Mouse (Mus musculus) kidney, postnatal 0 days (tissue): Measurements from ENCODE around the gene Gpr3. TPM values are rescaled to one million over a fixed set of nuclear protein-coding genes. Genes with fewer than 3 reads are reported as not detected.

Experiments
- ATAC-seq: fragments of 200-750 bp; cut with Nextera tagmentation; replicated peaks from 2 replicates; pipeline ENCODE4 v1.8.0; 2017; ENCODE audit warnings: low read depth, moderate number of reproducible peaks, moderate TSS enrichment, moderate library complexity; ENCODE audit not compliant: low FRiP score
- DNase-seq: peaks from one replicate; pipeline ENCODE4 v3.0.0-alpha.2; 2016; ENCODE audit warnings: low spot score
- H3K27ac ChIP-seq: fragments of 300-500 bp; sonication (generic); 2 replicates; pipeline ENCODE4 v1.5.1; 2014; ENCODE audit warnings: mild to moderate bottlenecking
- H3K27me3 ChIP-seq: fragments of 300-500 bp; sonication (generic); 2 replicates; pipeline ENCODE4 v1.6.1; 2014; ENCODE audit warnings: low read length, mixed read lengths; ENCODE audit not compliant: insufficient read depth
- H3K36me3 ChIP-seq: fragments of 300-500 bp; sonication (generic); 2 replicates; pipeline ENCODE4 v1.6.1; 2014; ENCODE audit warnings: low read length, mixed read lengths; ENCODE audit not compliant: insufficient read depth
- H3K4me1 ChIP-seq: fragments of 300-500 bp; sonication (generic); replicated peaks from 2 replicates; pipeline ENCODE4 v1.6.1; 2014; ENCODE audit warnings: antibody characterized with exemption, low read length, mixed read lengths; ENCODE audit not compliant: insufficient read depth
- H3K4me2 ChIP-seq: fragments of 300-500 bp; sonication (generic); 2 replicates; pipeline ENCODE4 v1.6.1; 2014; ENCODE audit warnings: mild to moderate bottlenecking, low read length, moderate library complexity, mixed read lengths
- H3K4me3 ChIP-seq: fragments of 300-500 bp; sonication (generic); replicated peaks from 2 replicates; pipeline ENCODE4 v1.5.1; 2014; ENCODE audit warnings: low read depth, low read length
- H3K9ac ChIP-seq: fragments of 300-500 bp; sonication (generic); 2 replicates; pipeline ENCODE4 v1.6.1; 2014; ENCODE audit warnings: low read depth, low read length
- H3K9me3 ChIP-seq: fragments of 300-500 bp; sonication (generic); replicated peaks from 2 replicates; pipeline ENCODE4 v1.6.1; 2016; ENCODE audit warnings: low read length, inconsistent platforms, mixed read lengths
- CTCF ChIP-seq: IDR thresholded peaks from 2 replicates; pipeline ENCODE4 v1.5.1; 2016; ENCODE audit warnings: antibody characterized with exemption, low read depth, mild to moderate bottlenecking, moderate library complexity
- whole genome bisulfite sequencing: fragments of 180-500 bp; shearing (Covaris S2); extraction: QIAGEN DNeasy Blood & Tissue Kit; methylation state at CpG from one replicate; pipeline ENCODE4 v1.1.7; 2014; 5-methylcytosine and 5-hydroxymethylcytosine counted together
- polyA plus RNA-seq: library from polyadenylated mRNA; unstranded; fragments of >200 nt; fragmentation: Nextera tagmentation; extraction: Ambion mirVana; gene quantifications from 2 replicates; pipeline ENCODE4 v1.2.1, GENCODE M21; 2015

Gene Gpr3
- polyA plus RNA-seq, 1 experiment from 2014 or later: 0.54 TPM

DNA sequence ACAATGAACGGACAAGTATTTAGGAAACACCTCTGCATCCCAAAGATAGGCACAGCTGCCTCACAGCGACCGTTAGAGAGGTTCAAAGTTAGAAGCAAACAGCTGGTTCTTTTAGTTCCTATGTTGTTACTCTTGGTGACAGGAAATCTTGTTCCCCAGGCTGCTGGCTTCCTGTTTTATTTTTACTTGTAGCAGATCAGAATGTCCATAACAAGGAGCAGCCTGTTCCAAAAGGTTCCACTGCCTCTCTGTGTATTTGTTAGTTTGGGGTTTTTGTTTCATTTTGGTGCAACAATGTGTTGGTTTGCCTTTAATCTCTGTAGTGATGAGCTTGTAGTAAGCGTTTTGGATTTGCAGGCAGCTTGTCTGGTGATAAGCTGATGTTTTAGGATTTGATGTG, 38.0 kb downstream of the Gpr3 start:
- Histone ChIP-seq H3K4me3 (no peak overlapping the region), H3K36me3 (peaks cover 16% of the 10 kb centered on the region; the same call in 1 of the 2 replicates), H3K4me1 (peaks cover 21% of the 10 kb centered on the region), H3K4me2 (peak overlapping the region; percentile 33), H3K9me3 (no peaks in the 10 kb centered on the region), H3K27me3 (no peaks in the 10 kb centered on the region), H3K9ac (no peak overlapping the region), H3K27ac (peak overlapping the region; percentile 78)
- ATAC-seq (no peak), DNase-seq (peak; percentile 92)
- no peak for TF ChIP-seq CTCF
- 31% methylated on average over 4 of the region's 4 CpGs for WGBS

GRCm38 (mm10) chr4:133172451-133172850, 39.9 kb downstream of the Gpr3 start:
- DNase-seq: no peak
- Histone ChIP-seq H3K4me3 (no peak overlapping the region), H3K9me3 (no peaks in the 10 kb centered on the region), H3K36me3 (peaks cover 8% of the 10 kb centered on the region; the same call in 1 of the 2 replicates), H3K9ac (no peak overlapping the region), H3K4me1 (peaks cover 21% of the 10 kb centered on the region), H3K27ac (no peak overlapping the region), H3K4me2 (no peak overlapping the region), H3K27me3 (no peaks in the 10 kb centered on the region)
- 80% methylated on average over 4 of the region's 4 CpGs for WGBS
- no peak for ATAC-seq
- TF ChIP-seq CTCF: no peak

GRCm38 (mm10) chr4:133170616-133171015, 41.7 kb downstream of the Gpr3 start:
- Histone ChIP-seq H3K36me3 (no peaks in the 10 kb centered on the region), H3K9me3 (no peaks in the 10 kb centered on the region), H3K4me1 (peaks cover 10% of the 10 kb centered on the region), H3K4me2 (no peak overlapping the region), H3K27me3 (no peaks in the 10 kb centered on the region), H3K27ac (no peak overlapping the region), H3K9ac (no peak overlapping the region), H3K4me3 (no peak overlapping the region)
- TF ChIP-seq CTCF: no peak
- no peak for ATAC-seq
- no peak for DNase-seq

DNA sequence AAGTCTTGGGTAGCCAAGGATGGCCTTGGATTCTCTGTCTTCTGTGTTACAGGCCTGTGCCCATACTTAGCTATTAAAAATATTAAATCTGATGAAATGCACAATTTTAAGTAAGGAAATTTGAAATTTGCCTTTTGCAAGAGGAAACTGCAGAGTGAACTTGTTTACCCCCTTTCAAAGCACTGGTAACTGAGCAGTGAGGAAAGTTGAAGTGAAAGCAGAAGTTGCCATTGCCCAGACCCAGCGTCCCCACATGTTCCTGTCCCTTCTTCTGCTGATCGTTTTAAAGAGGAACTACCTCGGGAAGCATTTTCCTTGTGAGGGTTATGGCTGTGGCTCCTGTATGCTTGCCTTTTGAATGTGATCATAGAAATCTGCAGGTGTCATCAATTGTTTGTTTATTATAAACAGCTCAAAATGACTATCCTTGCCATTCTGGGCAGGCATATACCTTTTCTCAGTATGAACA, 42.2 kb downstream of the Gpr3 start:
- ATAC-seq: no peak
- Histone ChIP-seq H3K27me3 (no peaks in the 10 kb centered on the region), H3K36me3 (peaks cover 3% of the 10 kb centered on the region; the same call in 1 of the 2 replicates), H3K4me2 (no peak overlapping the region), H3K4me3 (no peak overlapping the region), H3K27ac (peak overlapping the region; percentile 42; the same call in 1 of the 2 replicates), H3K9ac (no peak overlapping the region), H3K4me1 (peaks cover 6% of the 10 kb centered on the region), H3K9me3 (no peaks in the 10 kb centered on the region)
- no peak for TF ChIP-seq CTCF
- DNase-seq: no peak
- WGBS: 72% methylated on average over 3 of the region's 3 CpGs

GRCm38 (mm10) chr4:133169237-133170055, 42.9 kb downstream of the Gpr3 start:
- no peak for ATAC-seq
- no peak overlapping the region for H3K4me3 ChIP-seq
- no peaks in the 10 kb centered on the region for H3K9me3 ChIP-seq
- H3K9ac ChIP-seq: no peak overlapping the region
- peaks cover 5% of the 10 kb centered on the region; the same call in 1 of the 2 replicates for H3K4me1 ChIP-seq
- H3K27me3 ChIP-seq: no peaks in the 10 kb centered on the region
- peak; percentile 48 for DNase-seq
- no peak for TF ChIP-seq CTCF
- peaks cover 5% of the 10 kb centered on the region; the same call in 1 of the 2 replicates for H3K36me3 ChIP-seq
- no peak overlapping the region for H3K4me2 ChIP-seq
- 76% methylated on average over 10 of the region's 10 CpGs for WGBS
- peak overlapping the region; percentile 42; the same call in 1 of the 2 replicates for H3K27ac ChIP-seq

DNA sequence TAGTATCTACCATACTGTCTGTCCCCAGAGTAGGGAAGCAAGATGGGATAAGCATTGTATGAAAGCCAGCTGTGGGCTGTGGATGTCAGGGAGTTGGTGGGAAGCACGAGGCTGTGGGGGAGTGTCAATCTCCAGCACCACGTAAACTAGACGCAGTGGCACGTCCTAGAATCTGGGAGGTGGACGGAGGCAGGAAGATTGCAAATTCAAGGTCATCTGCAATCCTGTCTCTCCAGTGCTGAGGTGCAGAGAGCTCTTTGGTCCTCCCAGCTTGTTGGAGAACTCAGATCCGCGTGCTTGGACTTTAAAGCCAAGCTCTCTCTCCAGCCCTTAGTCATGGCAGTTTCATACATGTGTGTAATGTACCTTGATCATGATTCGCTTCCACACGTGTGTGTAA, 45.6 kb downstream of the Gpr3 start:
- Histone ChIP-seq H3K27ac (0 out of 2 replicates have a peak overlapping the region, but pooled peaks have one; percentile 36), H3K4me3 (no peak overlapping the region), H3K4me2 (no peak overlapping the region), H3K9ac (no peak overlapping the region), H3K27me3 (no peaks in the 10 kb centered on the region), H3K4me1 (no peaks in the 10 kb centered on the region; the same call in 1 of the 2 replicates), H3K9me3 (no peaks in the 10 kb centered on the region), H3K36me3 (peaks cover 5% of the 10 kb centered on the region; the same call in 1 of the 2 replicates)
- TF ChIP-seq CTCF: no peak
- no peak for ATAC-seq
- DNase-seq: no peak
- 65% methylated on average over 9 of the region's 9 CpGs for WGBS
